In genomic region chr8:122661138-122661537, GRCm38 (mm10) we compare ENCODE assay signal across 9 mouse cellular contexts. TPM values are rescaled to one million over a fixed set of nuclear protein-coding genes. Genes with fewer than 3 reads are reported as not detected.
DNase-seq lines count a peak whose midpoint lies in the region; ATAC-seq and TF ChIP-seq lines count a peak whose summit lies in the region.
"Had no signal": no experiment of that assay in that cellular context is flagged by ENCODE, and none has a peak within 500 bp of the region (broad histone marks: within the 10 kb centered on the region; RNA-seq: fewer than 3 reads in every experiment).

No protein-coding gene starts in this region.

- H3K27ac ChIP-seq in liver, postnatal 0 days (ENCODE audit: low read depth): no peak overlapping the region
- H3K27ac ChIP-seq in heart, embryonic 12.5 days (ENCODE audit: poor library complexity, severe bottlenecking): 0 out of 2 replicates have a peak overlapping the region, but pooled peaks have one; percentile 1
- peak overlapping the region; percentile 74 for H3K27ac ChIP-seq in kidney, embryonic 16.5 days (ENCODE audit: low read length)
- peak overlapping the region; percentile 49 for H3K27ac ChIP-seq in liver, embryonic 11.5 days (ENCODE audit: low read depth, low read length)

- peak; percentile 50 for DNase-seq in liver
- no peak for DNase-seq in liver, postnatal 0 days
- peak; percentile 73 for DNase-seq in fibroblast of lung, adult 2 months (ENCODE audit: low read depth)
- DNase-seq in liver, embryonic 11.5 days (ENCODE audit: low spot score): no peak
- DNase-seq in right cerebral cortex, adult 2 months (ENCODE audit: low spot score in 2 of 2): peak; percentile 77 to 78
- no peak for DNase-seq in thymus, postnatal 10 days (ENCODE audit: low spot score in 2 of 2)

- no peak overlapping the region for H3K9ac ChIP-seq in liver, postnatal 0 days (replicated peaks)
- no peak overlapping the region for H3K9ac ChIP-seq in heart, embryonic 12.5 days
- H3K9ac ChIP-seq in kidney, embryonic 16.5 days (replicated peaks; ENCODE audit: low read length): peak overlapping the region; percentile 14; the same call in 1 of the 2 replicates
- H3K9ac ChIP-seq in liver, embryonic 11.5 days (ENCODE audit: low read depth, low read length): no peak overlapping the region

- H3K36me3 ChIP-seq in liver, postnatal 0 days (replicated peaks; ENCODE audit: insufficient read depth, low read length): no peaks in the 10 kb centered on the region
- no peaks in the 10 kb centered on the region for H3K36me3 ChIP-seq in heart, embryonic 12.5 days
- no peaks in the 10 kb centered on the region for H3K36me3 ChIP-seq in kidney, embryonic 16.5 days (ENCODE audit: insufficient read depth, low read length)
- no peaks in the 10 kb centered on the region; the same call in 1 of the 2 replicates for H3K36me3 ChIP-seq in liver, embryonic 11.5 days (ENCODE audit: control insufficient read depth, insufficient read depth, low read length)

- peaks cover 17% of the 10 kb centered on the region for H3K4me1 ChIP-seq in liver, postnatal 0 days (ENCODE audit: insufficient read depth)
- peaks cover 71% of the 10 kb centered on the region for H3K4me1 ChIP-seq in heart, embryonic 12.5 days (replicated peaks)
- peaks cover 61% of the 10 kb centered on the region for H3K4me1 ChIP-seq in kidney, embryonic 16.5 days (ENCODE audit: insufficient read depth, low read length)
- peaks cover 26% of the 10 kb centered on the region for H3K4me1 ChIP-seq in liver, embryonic 11.5 days (replicated peaks; ENCODE audit: control insufficient read depth, insufficient read depth, low read length)

- H3K4me3 ChIP-seq in liver, postnatal 0 days (ENCODE audit: low read depth, low read length): no peak overlapping the region
- H3K4me3 ChIP-seq in heart, embryonic 12.5 days: no peak overlapping the region
- no peak overlapping the region for H3K4me3 ChIP-seq in kidney, embryonic 16.5 days (ENCODE audit: low read length)
- H3K4me3 ChIP-seq in liver, embryonic 11.5 days (ENCODE audit: low read depth, low read length): no peak overlapping the region

- H3K9me3 ChIP-seq in liver, postnatal 0 days (ENCODE audit: low read length): no peaks in the 10 kb centered on the region
- no peaks in the 10 kb centered on the region for H3K9me3 ChIP-seq in heart, embryonic 12.5 days (replicated peaks)
- H3K9me3 ChIP-seq in kidney, embryonic 16.5 days (ENCODE audit: low read length): no peaks in the 10 kb centered on the region
- H3K9me3 ChIP-seq in liver, embryonic 11.5 days (ENCODE audit: control insufficient read depth, low read length): no peaks in the 10 kb centered on the region

- TF ChIP-seq CTCF in liver, postnatal 0 days (IDR thresholded peaks at IDR 0.05; ENCODE audit: low read depth): no peak

- H3K4me2 ChIP-seq in liver, postnatal 0 days (ENCODE audit: low read depth, low read length): no peak overlapping the region
- H3K4me2 ChIP-seq in heart, embryonic 12.5 days: no peak overlapping the region
- no peak overlapping the region for H3K4me2 ChIP-seq in kidney, embryonic 16.5 days (replicated peaks; ENCODE audit: low read depth, low read length)
- H3K4me2 ChIP-seq in liver, embryonic 11.5 days: no peak overlapping the region

- WGBS in liver, postnatal 0 days (ENCODE audit: insufficient replicate concordance): 59% methylated on average over 7 of the region's 7 CpGs
- whole genome bisulfite sequencing in heart, embryonic 12.5 days: 30% methylated on average over 7 of the region's 7 CpGs
- WGBS in kidney, embryonic 16.5 days: 17% methylated on average over 7 of the region's 7 CpGs
- 54% methylated on average over 7 of the region's 7 CpGs for WGBS in liver, embryonic 11.5 days

- no peak for ATAC-seq in liver, postnatal 0 days
- ATAC-seq in heart, embryonic 12.5 days (ENCODE audit: insufficient number of reproducible peaks, low FRiP score): peak; percentile 27; the same call in 1 of the 2 replicates
- peak; percentile 63 for ATAC-seq in kidney, embryonic 16.5 days (ENCODE audit: low FRiP score, low TSS enrichment)
- no peak for ATAC-seq in liver, embryonic 11.5 days (replicated peaks; ENCODE audit: low FRiP score)

- no peak for TF ChIP-seq EP300 in liver, postnatal 0 days (IDR thresholded peaks at IDR 0.05; ENCODE audit: low read depth)

- H3K27me3 ChIP-seq in liver, postnatal 0 days (ENCODE audit: insufficient read depth, low read length): no peaks in the 10 kb centered on the region
- H3K27me3 ChIP-seq in heart, embryonic 12.5 days (replicated peaks): no peaks in the 10 kb centered on the region
- no peaks in the 10 kb centered on the region for H3K27me3 ChIP-seq in kidney, embryonic 16.5 days (ENCODE audit: insufficient read depth, low read length)
- no peaks in the 10 kb centered on the region for H3K27me3 ChIP-seq in liver, embryonic 11.5 days (replicated peaks; ENCODE audit: control insufficient read depth, insufficient read depth, low read length)

RNA-seq across cellular contexts. Expression of gene Cbfa2t3, which starts 37.8 kb away (rescaled TPM):
- polyA plus RNA-seq in liver, postnatal 0 days (2015; fragmentation: Nextera tagmentation; extraction: Ambion mirVana): 2.1 and 2.4 TPM in 2 replicates
- 6.2 TPM in 2 replicates for polyA plus RNA-seq in heart, embryonic 12.5 days (2016; fragmentation: Nextera tagmentation; extraction: Ambion mirVana)
- 3.5 and 4.5 TPM in 2 replicates for polyA plus RNA-seq in kidney, embryonic 16.5 days (2015; fragmentation: Nextera tagmentation; extraction: Ambion mirVana)
- 13.8 and 14.4 TPM in 2 replicates for polyA plus RNA-seq in liver, embryonic 11.5 days (2014; fragmentation: Nextera tagmentation; extraction: Ambion mirVana)

RNA-seq across cellular contexts. Expression of gene Pabpn1l, which starts 38.6 kb away (rescaled TPM):
- not detected in 2 replicates for polyA plus RNA-seq in liver, postnatal 0 days (2015; fragmentation: Nextera tagmentation; extraction: Ambion mirVana)
- not detected in 2 replicates for polyA plus RNA-seq in heart, embryonic 12.5 days (2016; fragmentation: Nextera tagmentation; extraction: Ambion mirVana)
- 0.15 and 0.19 TPM in 2 replicates for polyA plus RNA-seq in kidney, embryonic 16.5 days (2015; fragmentation: Nextera tagmentation; extraction: Ambion mirVana)
- not detected in 2 replicates for polyA plus RNA-seq in liver, embryonic 11.5 days (2014; fragmentation: Nextera tagmentation; extraction: Ambion mirVana)
- polyA plus RNA-seq: frontal cortex, adult 2 months had no signal

RNA-seq across cellular contexts. Expression of gene Trappc2l, which starts 49.7 kb away (rescaled TPM):
- 29.3 and 30.7 TPM in 2 replicates for polyA plus RNA-seq in liver, postnatal 0 days (2015; fragmentation: Nextera tagmentation; extraction: Ambion mirVana)
- 45.1 and 45.8 TPM in 2 replicates for polyA plus RNA-seq in heart, embryonic 12.5 days (2016; fragmentation: Nextera tagmentation; extraction: Ambion mirVana)
- polyA plus RNA-seq in kidney, embryonic 16.5 days (2015; fragmentation: Nextera tagmentation; extraction: Ambion mirVana): 56.7 and 60.1 TPM in 2 replicates
- 40.3 and 44.6 TPM in 2 replicates for polyA plus RNA-seq in liver, embryonic 11.5 days (2014; fragmentation: Nextera tagmentation; extraction: Ambion mirVana)

RNA-seq across cellular contexts. Expression of gene Galns, which starts 49.9 kb away (rescaled TPM):
- 6.8 and 6.9 TPM in 2 replicates for polyA plus RNA-seq in liver, postnatal 0 days (2015; fragmentation: Nextera tagmentation; extraction: Ambion mirVana)
- polyA plus RNA-seq in heart, embryonic 12.5 days (2016; fragmentation: Nextera tagmentation; extraction: Ambion mirVana): 12.7 and 13.5 TPM in 2 replicates
- polyA plus RNA-seq in kidney, embryonic 16.5 days (2015; fragmentation: Nextera tagmentation; extraction: Ambion mirVana): 17.4 and 18.2 TPM in 2 replicates
- polyA plus RNA-seq in liver, embryonic 11.5 days (2014; fragmentation: Nextera tagmentation; extraction: Ambion mirVana): 6.5 and 6.6 TPM in 2 replicates

Comparison
In these comparisons a context has a peak if more than half of its experiments do, and no peak if none do; other contexts are left out.
1. DNase-seq: peak in liver (single experiment), fibroblast of lung, adult 2 months (single experiment) and right cerebral cortex, adult 2 months (2 of 2); none in liver, postnatal 0 days (single experiment), liver, embryonic 11.5 days (single experiment) and thymus, postnatal 10 days (0 of 2).
2. ATAC-seq: peak in heart, embryonic 12.5 days (single experiment) and kidney, embryonic 16.5 days (single experiment); none in liver, postnatal 0 days (single experiment) and liver, embryonic 11.5 days (single experiment).